Mouse (Mus musculus) ES-E14 (cell line): Measurements from ENCODE around the gene Wdfy1. TPM values are rescaled to one million over a fixed set of nuclear protein-coding genes. Genes with fewer than 3 reads are reported as not detected.

Source experiments
- DNase-seq: peaks from one replicate; pipeline ENCODE4 v3.0.0-alpha.2; 2013; ENCODE audit warnings: low read depth, low spot score
- H3K27ac ChIP-seq: 2 replicates; pipeline ENCODE4 v1.5.1; 2012; ENCODE audit warnings: low read depth, mild to moderate bottlenecking, low read length, moderate library complexity, mixed read lengths; ENCODE audit not compliant: poor library complexity, insufficient read depth, severe bottlenecking
- H3K36me3 ChIP-seq: 2 replicates; pipeline ENCODE4 v1.6.1; 2012; ENCODE audit warnings: mild to moderate bottlenecking, low read length, moderate library complexity, mixed read lengths; ENCODE audit not compliant: control insufficient read depth, poor library complexity, insufficient read depth, severe bottlenecking
- H3K4me1 ChIP-seq, 2 experiments: fragments of 150-350 bp in 1 of 2; sonication (generic) in 1 of 2; 2 replicates each; pipeline ENCODE4 v1.6.1; 2012; ENCODE audit warnings: low read length in 2 of 2, mild to moderate bottlenecking in 1 of 2, mixed read lengths in 1 of 2; ENCODE audit not compliant: control insufficient read depth in 2 of 2, insufficient read depth in 2 of 2, poor library complexity in 1 of 2
- H3K4me3 ChIP-seq, 2 experiments: fragments of 150-350 bp in 1 of 2; sonication (generic) in 1 of 2; 2 replicates each; pipeline ENCODE4 v1.5.1; 2012; ENCODE audit warnings: low read length in 2 of 2, low read depth in 1 of 2, mild to moderate bottlenecking in 1 of 2, mixed read lengths in 1 of 2; ENCODE audit not compliant: insufficient read depth in 1 of 2, poor library complexity in 1 of 2, severe bottlenecking in 1 of 2
- H3K9ac ChIP-seq: 2 replicates; pipeline ENCODE4 v1.6.1; 2012; ENCODE audit warnings: low read depth, mild to moderate bottlenecking, low read length, mixed read lengths; ENCODE audit not compliant: poor library complexity, insufficient read depth, severe bottlenecking
- H3K9me3 ChIP-seq: fragments of 150-350 bp; sonication (generic); 2 replicates; pipeline ENCODE4 v1.6.1; 2012; ENCODE audit warnings: low read depth, mild to moderate bottlenecking, low read length; ENCODE audit not compliant: control insufficient read depth, insufficient read depth
- CHD2 ChIP-seq: IDR thresholded peaks from 2 replicates; pipeline ENCODE4 v1.6.1; 2014; ENCODE audit warnings: mild to moderate bottlenecking, low read depth, low read length, inconsistent platforms
- HCFC1 ChIP-seq: IDR thresholded peaks from 2 replicates; pipeline ENCODE4 v1.6.1; 2012; ENCODE audit warnings: low read length, inconsistent platforms, borderline replicate concordance; ENCODE audit not compliant: insufficient read depth
- MAFK ChIP-seq: IDR thresholded peaks from 2 replicates; pipeline ENCODE4 v1.6.1; 2014; ENCODE audit warnings: mild to moderate bottlenecking, low read depth, low read length, inconsistent platforms; ENCODE audit not compliant: insufficient read depth
- ZC3H11A ChIP-seq: IDR thresholded peaks from 2 replicates; pipeline ENCODE4 v1.6.1; 2012; ENCODE audit warnings: low read depth, mild to moderate bottlenecking, inconsistent platforms, low read length, borderline replicate concordance
- ZNF384 ChIP-seq: IDR thresholded peaks from 2 replicates; pipeline ENCODE4 v1.6.1; 2012; ENCODE audit warnings: low read depth, low read length, inconsistent platforms
- in situ Hi-C, 2 experiments: fragments of 600-800 bp; cut with MboI; formaldehyde crosslinking; loops; one replicate each; pipeline ENCODE4 v1.15.1; 2025; ENCODE audit warnings: low sequenced_read_pairs in 2 of 2, inconsistent platforms in 1 of 2; ENCODE audit not compliant: unreplicated experiment in 2 of 2
- total RNA-seq: library from RNA; depleted of rRNA; stranded (reverse); fragments of 300-350 nt; gene quantifications from 2 replicates; pipeline ENCODE4 v1.2.3, GENCODE M21; 2012; rRNA removed

Gene Wdfy1
- total RNA-seq, 1 experiment, result 31.4 TPM

- Histone ChIP-seq H3K9me3 (no peaks in the 10 kb centered on the region), H3K36me3 (no peaks in the 10 kb centered on the region), H3K27ac (no peak overlapping the region), H3K4me3 (no peak overlapping the region), H3K9ac (no peak overlapping the region), H3K4me1 (no peaks in the 10 kb centered on the region)
- DNase-seq, result no peak
- in situ Hi-C loops, result no loop called here
- TF ChIP-seq ZC3H11A, result no peak
- TF ChIP-seq HCFC1, result no peak
- no peak for TF ChIP-seq ZNF384
- TF ChIP-seq CHD2, result no peak
- TF ChIP-seq MAFK, result no peak
Measured at GRCm38 (mm10) chr1:79655819-79656555, 120.0 kb downstream of the Wdfy1 start.

GRCm38 (mm10) chr1:79654948-79655347, 121.0 kb downstream of the Wdfy1 start:
- TF ChIP-seq MAFK (no peak), CHD2 (no peak), ZNF384 (no peak), HCFC1 (no peak), ZC3H11A (no peak)
- no peak overlapping the region for H3K27ac ChIP-seq
- no peaks in the 10 kb centered on the region for H3K4me1 ChIP-seq
- H3K9me3 ChIP-seq, result no peaks in the 10 kb centered on the region
- DNase-seq, result no peak
- H3K4me3 ChIP-seq, result no peak overlapping the region
- no peak overlapping the region for H3K9ac ChIP-seq
- no peaks in the 10 kb centered on the region for H3K36me3 ChIP-seq
- in situ Hi-C loops, result no loop called here

Other genes starting within 250 kb of the Wdfy1 start
- gene Ap1s3, start 104.2 kb downstream of the Wdfy1 start, total RNA-seq, result 1.7 and 4.7 TPM in 2 replicates
- gene Mrpl44, start 125 bp downstream of the Wdfy1 start, total RNA-seq, result 30.6 and 43.1 TPM in 2 replicates
- gene Serpine2, start 85.0 kb upstream of the Wdfy1 start, total RNA-seq, result 34.6 and 37.0 TPM in 2 replicates